Mouse (Mus musculus) brain, embryonic 14.5 days (tissue): Measurements from ENCODE around the gene Gm17087.

ENCODE experiments used
- CTCF ChIP-seq: fragments of 200-500 bp; IDR thresholded peaks from 2 replicates; pipeline ENCODE4 v1.5.1; 2012; ENCODE audit warnings: inconsistent platforms, mild to moderate bottlenecking, moderate library complexity, borderline replicate concordance; ENCODE audit not compliant: insufficient read depth, insufficient read length; ENCODE audit errors: extremely low read depth
- POLR2A ChIP-seq: fragments of 200-500 bp; IDR thresholded peaks from 2 replicates; pipeline ENCODE4 v1.6.1; 2012; ENCODE audit warnings: mild to moderate bottlenecking, inconsistent platforms, borderline replicate concordance; ENCODE audit not compliant: poor library complexity, insufficient read depth, insufficient read length, severe bottlenecking; ENCODE audit errors: extremely low read depth

DNA sequence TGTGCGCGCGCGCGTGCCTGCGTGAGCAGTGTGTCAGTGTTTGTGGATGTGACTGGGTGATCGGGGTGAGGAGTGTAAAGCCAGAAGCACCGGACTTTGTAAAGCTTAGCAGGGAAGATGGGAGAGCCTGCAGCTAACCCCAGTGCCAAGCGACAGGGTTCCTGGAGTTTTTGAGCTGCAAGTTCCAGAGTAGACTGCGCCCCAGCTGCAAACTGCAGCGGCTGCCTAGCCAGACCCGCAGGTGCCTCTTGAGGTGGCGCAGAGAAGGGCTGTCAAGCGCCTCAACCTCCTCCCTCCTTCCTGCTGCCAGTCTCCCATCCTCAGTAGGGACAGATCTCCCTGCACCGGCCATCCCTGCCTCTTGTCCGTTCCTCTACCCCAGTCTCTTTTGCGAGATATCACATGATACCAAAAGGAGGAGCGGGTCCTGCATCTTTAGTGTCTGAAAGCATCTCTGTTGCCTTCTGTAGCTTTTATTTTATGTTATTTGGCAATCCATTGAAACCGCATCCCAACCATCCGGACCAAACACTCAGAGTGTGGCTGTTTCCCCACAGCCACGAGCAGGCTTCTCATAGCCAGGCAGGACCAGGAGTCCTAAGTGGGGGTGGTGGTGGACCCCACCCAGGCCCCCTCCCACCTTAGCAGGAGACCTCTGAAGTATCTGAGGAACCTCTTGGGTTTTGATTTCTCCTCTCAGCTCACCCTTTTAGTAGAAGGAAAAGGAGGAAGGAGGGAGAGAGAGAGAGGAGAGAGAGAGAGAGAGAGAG, 40.6 kb downstream of the Gm17087 start:
- no peak for TF ChIP-seq POLR2A
- no peak for TF ChIP-seq CTCF
